Mouse (Mus musculus): Measurements from ENCODE around the gene Rcan2.

The Rcan2 gene

DNA sequence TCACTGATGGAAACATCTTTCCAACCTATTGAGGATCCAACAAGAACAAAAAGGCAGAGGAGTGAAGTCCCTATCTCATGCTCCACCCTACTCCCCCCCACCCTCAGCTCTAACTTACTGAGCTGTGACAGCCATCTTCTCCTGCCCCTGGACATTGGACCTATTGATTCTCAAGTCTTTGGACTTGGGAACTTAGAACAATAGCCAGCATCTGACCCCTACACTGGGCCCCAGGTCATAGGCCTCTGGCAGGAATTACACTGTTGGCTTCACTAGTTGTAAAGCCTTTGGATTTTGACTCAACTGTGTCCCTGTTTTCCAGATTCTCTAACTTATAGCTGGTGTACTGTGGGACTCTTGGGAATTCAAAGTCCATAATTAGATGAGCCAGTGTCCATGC, 270.5 kb downstream of the Rcan2 start:
- DNase-seq (ENCODE audit: inconsistent age in 2 of 2, low spot score in 1 of 2), result no peak

DNA sequence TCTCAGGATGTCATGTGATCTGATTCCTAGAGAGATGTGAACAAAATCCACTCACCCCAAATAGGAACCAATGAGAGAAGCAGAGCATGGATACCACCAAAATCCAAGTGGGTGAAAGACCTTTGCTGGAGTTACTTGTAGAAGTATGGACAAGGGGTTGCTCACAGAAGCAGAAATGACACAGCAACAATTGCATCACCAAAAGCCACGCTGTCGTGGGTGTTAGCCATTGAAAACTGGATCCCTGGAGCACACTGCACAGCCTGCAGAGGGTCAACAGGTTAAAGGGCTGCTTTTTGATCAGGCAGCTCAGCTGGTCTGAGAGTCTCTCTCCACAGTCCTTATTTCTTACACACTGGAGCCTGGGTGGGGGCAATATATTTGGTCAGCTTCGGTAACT, 274.4 kb downstream of the Rcan2 start:
- peak in 1 of 2 experiments; percentile 18 for DNase-seq (ENCODE audit: inconsistent age in 2 of 2, low spot score in 1 of 2)

GRCm38 (mm10) chr17:44076051-44076680, 275.0 kb downstream of the Rcan2 start:
- peak; percentile 19 to 81 for DNase-seq (ENCODE audit: inconsistent age in 2 of 2, low spot score in 1 of 2)

DNA sequence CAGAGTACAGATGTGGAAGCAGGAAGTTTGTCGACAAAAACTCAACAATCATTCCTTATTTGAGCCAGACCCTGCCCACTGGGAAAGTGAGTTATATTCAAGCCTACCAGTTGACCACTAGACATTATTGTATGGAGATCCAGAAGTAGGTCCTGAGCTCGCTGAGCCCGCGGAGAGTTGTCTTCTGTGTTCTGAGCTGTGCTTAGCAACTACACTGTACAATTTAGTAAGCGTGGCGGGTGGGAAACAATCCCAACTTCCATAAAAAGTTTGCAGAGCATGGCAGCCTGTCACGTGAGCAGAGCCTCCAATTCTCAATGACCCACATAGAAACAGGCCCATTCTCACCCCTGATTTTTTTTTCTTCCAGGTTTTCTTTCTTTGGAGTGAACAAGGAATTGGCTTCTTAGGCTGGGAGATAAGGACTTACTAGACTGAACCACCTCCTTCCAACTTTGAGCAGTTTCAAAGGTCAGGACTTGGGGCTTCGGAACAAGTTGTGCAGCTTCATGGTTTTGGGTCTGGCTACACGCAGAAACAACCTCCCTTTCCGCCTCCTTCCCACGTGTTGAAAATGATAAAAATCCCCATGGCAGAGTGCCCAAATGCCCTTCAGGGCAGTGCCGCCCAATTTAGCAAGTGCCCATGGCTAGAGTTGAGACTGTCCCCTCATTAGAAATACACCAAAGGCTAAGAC, 276.1 kb downstream of the Rcan2 start:
- peak in 1 of 2 experiments; percentile 28 for DNase-seq (ENCODE audit: inconsistent age in 2 of 2, low spot score in 1 of 2)

DNA sequence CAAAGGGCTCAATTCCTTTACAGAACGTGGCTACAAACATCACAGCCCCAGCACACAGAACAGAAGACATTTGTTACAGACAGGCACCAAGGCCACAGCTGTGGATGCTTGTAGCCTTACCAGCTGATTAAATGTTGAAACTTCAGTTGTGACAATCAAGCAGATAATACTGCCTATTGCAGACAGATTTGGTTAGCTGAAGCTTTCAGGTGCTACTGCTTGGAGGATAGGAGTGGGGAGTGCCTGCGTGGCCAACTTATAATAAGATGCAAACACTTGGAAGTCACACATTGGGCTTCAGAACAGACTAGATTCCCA, 276.7 kb downstream of the Rcan2 start:
- DNase-seq (ENCODE audit: inconsistent age in 2 of 2, low spot score in 1 of 2), result peak in 1 of 2 experiments; percentile 48

DNA sequence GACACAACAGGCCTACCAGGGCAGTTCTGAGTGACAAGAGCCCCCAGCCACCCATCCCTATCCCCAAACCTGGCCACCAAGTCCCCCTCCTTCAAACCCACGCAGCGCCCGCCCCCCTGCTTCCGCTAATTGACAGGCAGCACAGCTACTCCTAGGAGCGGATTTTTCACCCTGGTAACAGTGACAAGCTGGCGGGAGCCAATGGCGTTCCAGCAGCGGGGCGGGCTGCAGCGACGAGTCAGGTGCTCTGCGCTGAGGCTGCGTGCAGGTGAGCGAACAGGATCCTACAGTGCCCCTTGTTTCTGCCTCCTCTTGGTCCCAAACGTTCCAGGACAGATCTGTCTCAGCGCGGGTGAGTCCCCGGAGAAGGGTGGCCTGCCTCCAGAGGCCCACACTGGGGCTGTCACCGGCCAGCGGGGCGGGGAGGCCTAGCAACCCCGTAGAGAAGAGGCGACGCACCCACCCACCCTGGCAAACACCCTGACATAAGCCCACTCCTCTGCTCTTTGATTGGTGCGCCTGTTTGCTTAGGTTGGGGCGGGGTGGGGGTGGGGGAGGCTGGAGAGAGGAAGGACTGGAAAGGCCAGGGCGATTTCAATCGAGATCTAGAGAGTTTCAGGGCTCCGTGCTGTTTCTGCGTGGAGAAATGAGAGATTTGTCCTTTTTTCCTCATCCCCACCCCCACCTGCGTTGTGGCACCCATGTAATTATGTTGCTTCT, 277.6 kb downstream of the Rcan2 start, which contains the start of gene Enpp5:
Enpp5 (plus strand) TSS at position 183 of the 720 bp plus-strand sequence.
- DNase-seq (ENCODE audit: inconsistent age in 2 of 2, low spot score in 1 of 2), result peak; percentile 90 to 94

DNA sequence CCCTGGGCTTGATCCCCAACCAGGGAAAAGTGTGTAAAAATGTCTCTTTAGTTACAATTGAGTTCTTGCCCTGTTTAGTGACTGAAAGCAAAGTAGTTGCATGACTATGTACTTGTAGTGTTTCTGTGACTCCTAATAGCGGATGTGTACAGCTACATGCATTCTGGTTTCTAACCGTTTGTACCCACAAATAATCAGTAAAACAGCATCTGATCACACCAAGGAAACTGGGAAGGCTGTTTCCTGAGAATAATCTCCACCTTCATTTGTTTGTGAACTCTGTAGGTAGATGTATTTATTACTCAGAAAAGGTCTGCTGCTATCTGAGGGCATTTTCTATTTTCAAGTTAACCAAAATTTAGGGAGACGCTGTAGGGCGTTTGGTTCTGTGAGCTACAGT, 282.0 kb downstream of the Rcan2 start:
- DNase-seq (ENCODE audit: inconsistent age in 2 of 2, low spot score in 1 of 2), result no peak

- no peak for DNase-seq (ENCODE audit: inconsistent age in 2 of 2, low spot score in 1 of 2)
Observed at GRCm38 (mm10) chr17:44088226-44088625, 287.1 kb downstream of the Rcan2 start.
